Mouse (Mus musculus) 3134 (cell line): ENCODE data around the gene Aldh1b1.
A peak's percentile ranks its signal among the peaks of the same experiment; 100 is the strongest.

Experiments
- DNase-seq: peaks from one replicate; pipeline ENCODE4 v3.0.0-alpha.2; 2011; ENCODE audit warnings: low spot score; ENCODE audit not compliant: insufficient read length; ENCODE audit errors: extremely low read depth

The Aldh1b1 gene

DNA sequence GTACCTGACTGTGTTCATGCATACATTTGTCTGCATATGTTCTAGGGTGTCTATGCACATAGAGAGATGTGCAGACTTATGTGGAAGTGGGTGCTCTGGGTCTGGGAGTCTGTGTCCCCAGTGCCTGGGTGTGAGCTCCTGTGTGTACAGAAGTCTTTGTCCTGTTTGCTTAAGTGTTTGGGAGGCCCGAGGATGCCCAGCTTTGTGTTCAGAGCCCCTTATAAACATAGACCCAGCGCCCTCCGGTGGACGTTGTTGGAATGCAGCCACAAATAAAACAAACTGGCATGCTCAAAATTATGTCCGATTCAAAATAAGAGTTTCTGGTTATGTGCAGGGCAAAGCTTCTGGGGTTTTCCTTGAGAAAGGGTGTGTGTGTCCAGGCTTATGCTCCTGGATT is 27.2 kb upstream of the Aldh1b1 start:
- no peak for DNase-seq

DNA sequence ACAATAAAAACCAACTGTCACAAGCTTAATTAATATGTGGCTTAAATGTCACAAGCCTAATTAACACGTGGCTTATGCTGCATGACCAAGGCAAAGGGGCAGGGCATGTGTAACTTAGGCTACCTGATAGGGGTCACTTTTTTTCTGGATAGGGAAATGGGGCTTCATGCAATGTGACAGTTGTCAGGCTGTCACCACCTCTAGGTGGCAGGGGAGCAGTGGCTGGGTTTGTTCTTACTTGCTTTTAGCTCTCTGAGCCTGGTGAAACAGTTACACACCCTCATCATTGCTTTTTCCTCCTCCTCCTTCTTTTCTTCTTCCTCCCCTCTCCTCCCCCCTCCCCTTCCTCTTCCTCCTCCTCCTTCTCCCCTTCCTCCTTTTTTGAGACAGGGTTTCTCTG is 15.2 kb upstream of the Aldh1b1 start:
- DNase-seq: no peak

DNA sequence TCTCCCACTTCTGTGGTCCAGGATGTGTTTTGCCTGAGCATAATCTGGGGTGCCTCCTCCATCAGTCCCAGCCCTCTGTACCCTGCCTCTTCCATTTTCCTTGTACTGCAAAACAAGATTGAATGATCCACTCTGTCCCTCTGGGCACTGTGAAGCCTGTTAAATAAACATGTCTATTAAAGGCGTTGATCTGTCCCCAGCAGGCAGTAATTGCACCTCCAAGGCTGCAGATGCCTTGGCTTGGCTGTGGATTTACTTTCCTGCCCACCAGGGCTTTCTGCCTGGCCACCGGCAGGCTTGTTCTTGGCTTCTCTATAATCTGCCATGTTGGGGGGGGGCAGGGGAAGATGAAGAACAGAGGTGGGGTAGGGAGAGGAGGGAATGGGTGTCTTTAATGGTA is 12.9 kb upstream of the Aldh1b1 start:
- no peak for DNase-seq

DNA sequence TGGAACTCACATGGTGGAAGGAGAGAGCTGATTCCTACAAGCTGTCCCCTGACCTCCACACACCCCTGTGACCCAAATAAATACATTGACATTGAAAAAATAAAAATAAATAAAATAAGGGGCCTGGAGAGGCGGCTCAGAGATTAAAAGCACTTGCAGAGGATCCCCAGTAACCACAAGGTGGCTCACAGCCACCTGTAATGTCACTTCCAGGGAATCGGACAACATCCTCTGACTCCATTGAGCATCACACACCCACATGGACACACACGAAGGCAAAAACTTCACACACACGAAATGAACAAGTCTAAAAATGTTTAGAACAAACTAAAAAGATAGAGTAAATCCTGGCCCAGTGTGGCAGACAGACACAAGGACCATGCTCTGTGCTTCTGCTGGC is 12.1 kb upstream of the Aldh1b1 start:
- no peak for DNase-seq

DNA sequence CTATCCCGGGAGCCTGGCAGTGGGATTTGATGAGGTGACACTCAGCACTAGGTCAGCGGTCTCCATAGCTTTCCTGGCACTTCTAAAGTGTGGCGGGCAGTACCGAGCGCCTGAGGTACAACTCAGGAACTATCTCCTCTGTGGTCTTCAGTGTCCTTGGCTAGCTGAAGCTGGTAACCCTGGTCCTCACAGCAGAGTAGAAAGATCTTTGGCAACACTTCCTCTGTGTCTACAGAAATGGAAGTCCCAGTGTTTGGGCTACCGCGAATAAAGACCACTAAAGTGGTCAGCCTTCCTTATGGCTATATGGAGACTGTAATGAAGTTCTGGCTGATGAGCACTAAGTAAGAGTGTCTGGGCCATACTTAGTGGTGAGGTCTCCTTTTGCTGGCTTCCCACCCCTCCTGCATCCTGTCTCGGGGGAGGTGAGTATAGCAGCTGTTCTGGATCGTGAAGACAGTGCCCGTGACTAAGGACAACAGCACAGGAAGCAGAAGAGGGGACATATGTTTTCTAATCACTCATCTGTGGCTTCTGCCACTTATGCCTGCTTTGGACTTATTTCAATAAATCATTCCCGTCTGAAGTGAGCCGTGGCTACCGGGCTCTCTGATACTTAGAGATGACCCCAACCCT is 10.3 kb upstream of the Aldh1b1 start:
- DNase-seq: no peak

DNA sequence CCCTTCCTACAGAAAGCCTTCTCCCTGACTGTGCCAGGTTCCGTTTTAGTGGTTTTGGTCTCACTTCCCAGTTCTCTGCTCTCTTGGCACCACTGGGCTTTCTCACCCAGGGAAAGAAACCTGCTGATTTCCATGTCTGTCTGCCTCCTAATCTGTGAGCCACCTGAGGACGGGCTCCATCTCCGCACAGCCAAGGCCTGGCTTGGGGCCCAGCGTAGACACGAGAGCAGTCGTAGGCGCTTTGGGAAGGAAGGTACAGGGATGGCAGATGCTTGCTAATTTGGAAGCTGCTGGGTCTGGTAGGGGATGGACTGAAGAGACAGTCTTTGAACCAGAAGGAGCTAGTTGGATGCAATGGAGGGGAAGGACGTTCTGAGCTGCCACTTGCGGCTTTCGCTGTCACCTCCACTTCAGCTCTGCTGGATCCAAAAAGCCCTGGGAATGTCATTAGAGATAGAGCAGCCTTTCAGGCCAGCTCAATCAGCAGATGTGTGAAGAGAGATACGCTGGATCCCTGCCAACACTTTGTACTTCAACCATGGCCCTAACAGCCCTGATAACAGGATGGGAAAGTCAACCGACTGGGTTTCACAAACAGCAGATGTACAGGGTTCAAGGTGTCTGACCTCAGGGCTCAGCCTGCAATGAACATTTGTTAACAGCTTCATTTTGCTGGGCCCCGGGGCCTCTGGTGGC is 9.4 kb upstream of the Aldh1b1 start:
- no peak for DNase-seq

DNA sequence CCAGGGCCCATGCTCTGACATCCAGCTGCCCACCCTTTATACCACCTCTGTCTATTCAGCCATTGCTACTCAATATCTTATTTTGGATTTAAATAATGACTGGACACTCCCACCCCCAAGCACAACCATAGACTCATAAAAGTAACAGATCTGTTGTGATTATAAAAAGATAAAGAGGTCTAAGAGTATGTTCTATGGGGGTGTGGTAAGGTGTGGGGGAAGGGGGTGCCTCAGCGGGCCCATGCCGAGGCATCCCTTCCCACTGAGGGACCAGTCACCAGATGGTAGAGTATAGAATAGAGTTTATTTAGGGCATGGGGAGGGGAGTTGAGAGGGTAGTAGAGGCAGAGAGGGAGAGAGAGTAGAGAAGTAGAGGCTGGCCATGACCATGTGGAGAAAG is 8.8 kb upstream of the Aldh1b1 start:
- no peak for DNase-seq

DNA sequence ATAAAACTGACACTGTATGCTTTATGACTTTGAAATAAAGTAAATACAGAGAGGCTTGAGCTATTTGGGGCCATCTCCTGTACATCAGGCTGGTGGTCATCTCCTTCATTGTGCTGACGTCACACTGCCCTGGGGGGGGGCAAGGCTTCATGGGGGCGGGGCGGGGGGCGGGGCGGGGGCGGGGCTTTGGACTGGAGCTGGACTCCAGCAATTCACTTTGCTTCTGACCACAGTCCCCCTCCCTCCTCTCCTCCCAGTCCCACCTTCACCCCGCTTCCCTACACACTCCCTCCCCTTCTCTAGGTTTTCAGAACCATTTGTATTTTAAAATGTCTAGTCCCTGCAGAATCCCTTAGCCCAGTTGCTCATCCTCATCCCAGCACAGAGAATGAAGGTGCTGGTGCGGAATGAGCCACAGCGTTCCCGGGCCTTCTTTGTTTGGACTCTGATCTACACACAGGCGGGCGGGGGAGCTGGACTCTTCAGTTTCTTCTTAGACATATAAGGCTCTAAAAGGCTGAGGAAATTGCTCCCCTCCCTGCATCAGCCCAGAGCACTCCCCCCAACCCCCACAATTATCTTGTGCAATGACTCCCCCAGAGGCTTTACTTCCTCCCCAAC is 3.5 kb upstream of the Aldh1b1 start:
- DNase-seq: no peak

DNA sequence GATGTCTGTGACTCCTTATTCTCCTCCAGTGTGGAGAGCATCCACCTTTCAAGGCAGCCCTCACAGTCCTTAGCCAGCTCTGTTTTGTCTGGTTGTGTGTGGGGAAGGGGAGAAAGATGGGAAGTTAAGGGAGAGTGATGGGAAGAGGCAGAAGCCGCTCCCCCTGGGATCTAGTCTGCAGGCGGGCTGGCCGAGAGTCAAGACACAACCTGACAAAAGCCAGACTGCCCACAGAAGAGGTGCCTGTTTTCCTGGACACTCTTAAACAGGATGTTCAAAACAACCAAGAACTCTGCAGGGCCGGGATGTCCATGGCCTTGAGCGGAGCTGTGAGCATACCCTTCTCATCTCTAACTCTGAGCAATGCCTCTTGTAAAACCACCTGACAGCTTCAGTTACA is 2.1 kb upstream of the Aldh1b1 start:
- DNase-seq: no peak

DNA sequence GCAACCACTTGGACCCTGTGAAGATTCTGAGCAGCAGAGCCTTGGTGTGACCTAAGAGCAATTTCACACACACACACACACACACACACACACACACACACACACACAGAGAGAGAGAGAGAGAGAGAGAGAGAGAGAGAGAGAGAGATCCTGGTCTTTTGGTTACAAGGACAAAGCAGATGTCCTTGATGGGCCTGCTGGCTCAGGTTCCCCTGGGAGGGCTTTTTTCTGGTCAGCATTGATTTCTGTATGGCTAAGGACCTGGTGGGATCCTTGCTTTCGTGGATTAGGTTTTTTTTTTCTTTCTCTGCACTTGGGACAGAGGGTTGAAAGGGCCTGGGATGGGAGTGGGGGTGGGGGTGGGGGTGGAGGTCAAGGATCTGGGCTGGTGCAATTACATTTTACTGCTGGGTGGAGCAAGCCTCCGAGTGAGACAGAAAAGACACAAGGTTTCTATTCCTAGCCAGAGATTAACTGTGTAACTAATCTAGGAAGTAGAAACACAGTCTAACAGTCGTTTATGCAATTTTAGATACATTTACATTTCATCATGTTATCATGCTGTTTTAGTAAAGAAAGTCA is 1.2 kb downstream of the Aldh1b1 start:
- DNase-seq: no peak

DNA sequence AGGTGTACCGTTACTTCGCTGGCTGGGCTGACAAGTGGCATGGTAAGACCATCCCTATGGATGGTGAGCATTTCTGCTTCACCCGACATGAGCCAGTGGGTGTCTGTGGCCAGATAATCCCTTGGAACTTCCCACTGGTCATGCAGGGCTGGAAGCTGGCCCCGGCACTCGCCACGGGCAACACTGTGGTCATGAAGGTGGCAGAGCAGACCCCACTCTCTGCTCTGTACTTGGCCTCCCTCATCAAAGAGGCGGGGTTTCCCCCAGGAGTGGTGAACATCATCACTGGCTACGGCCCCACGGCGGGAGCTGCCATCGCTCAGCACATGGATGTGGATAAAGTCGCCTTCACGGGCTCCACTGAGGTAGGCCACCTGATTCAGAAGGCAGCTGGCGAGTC is 4.1 kb downstream of the Aldh1b1 start:
- DNase-seq: no peak

DNA sequence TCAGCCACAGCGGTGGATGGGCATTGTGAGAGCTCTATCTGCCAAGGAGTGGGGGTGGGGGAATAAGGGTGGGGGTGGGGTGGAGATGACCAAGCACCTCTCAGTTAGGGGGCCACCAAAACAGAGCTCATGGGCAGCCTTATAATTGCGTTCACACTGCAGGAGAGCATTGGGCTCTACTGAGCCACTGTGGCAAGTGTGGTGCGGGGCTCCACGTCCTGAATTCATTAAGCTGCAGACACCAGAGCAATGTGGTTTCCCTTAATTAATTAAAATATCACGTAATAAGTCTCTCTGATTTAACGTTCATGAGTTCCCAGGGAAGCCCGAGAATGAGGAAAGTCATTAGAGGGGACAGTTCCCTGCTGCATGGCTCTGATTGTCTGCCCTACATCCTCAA is 9.2 kb downstream of the Aldh1b1 start:
- DNase-seq: no peak

DNA sequence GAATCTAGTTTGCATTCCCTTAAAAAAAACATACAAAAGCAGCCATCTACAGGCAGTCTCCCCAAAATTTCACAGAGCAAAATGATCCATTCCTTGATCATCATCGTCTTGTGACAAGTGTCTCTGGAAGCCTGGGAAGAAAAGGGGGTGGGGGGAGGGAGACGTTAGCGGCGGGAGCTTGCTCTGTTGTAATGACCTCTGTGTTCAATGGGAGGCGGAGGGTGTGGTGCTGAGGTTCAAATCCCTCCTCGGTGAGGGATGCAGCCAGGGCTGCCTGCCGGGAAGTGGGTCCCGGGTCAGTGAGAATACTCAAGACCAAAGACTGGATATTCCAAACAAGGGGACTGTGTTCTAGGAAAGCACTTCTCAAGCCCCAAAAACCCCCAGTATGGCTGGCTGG is 12.4 kb downstream of the Aldh1b1 start:
- DNase-seq: no peak

DNA sequence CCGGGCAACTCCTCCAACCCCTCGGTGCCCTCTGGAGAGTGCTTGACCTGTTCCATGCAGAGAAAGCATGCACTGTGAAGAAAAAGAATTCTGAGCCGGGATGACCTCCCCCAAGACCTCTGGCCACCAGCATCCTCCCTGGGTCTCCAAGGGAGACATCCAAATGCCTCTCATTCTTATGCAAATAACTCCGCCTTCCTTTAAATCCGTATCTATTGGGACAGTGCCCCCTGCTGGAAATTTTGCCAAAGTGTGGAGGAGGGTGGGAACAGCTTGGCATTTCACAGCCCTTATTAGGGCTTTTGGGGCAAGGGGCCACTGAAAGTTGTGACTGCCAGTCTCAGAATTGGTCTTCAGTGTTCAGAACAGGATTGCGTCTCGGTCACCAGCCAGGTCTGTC is 16.7 kb downstream of the Aldh1b1 start:
- no peak for DNase-seq

DNA sequence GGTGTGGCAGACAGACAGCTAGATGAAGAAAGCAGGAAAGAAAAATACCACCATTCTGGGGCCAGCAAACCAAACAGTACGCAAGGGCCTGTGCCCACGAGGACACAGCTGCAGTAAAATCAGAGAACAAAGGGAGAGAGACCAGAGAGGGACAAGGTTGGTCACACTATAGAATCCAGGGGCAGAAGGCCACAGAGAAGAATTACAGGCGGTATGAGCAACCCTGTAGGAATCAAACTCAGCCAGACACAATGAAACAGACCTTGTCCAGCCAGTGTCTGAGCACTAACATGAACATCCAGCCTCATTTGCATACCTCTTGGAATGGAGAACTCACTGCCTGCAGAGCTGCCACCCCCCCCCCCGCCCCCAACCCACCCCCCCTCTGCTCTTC is 20.0 kb downstream of the Aldh1b1 start:
- DNase-seq: no peak

DNA sequence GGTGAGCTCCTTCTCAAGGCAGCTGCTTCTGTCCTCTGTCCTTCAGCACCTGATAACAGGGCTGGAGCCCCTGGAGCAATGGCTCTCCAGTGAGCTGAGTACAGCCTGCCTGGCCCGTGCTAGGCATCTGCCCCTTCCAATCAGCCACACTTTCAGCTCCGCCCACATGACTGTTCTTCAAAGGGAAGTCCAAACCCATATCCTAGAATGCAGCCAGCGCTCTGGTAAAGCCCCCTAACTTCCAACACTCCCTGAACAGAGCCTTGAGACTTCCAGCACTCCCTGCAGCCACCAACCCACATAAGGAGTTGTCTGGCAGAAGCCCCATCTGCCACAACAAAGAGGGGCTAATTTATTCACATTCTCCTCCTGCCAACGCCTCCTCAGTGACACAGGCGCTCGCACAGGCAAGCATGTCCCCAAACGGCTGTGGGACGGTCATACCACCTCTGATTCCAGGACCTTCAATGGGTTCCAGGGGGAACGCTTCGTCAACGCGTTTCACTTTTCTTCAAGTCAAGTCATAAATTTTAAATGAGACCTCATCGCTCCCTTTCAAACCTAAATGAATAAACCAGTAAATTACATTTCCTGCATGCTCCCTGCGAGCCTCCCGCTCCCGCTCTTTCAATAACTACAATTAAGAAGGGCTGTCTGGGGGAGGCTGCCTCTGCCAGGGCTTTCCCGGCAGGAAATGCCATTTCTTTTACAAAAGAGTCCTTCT is 20.5 kb downstream of the Aldh1b1 start:
- no peak for DNase-seq

DNA sequence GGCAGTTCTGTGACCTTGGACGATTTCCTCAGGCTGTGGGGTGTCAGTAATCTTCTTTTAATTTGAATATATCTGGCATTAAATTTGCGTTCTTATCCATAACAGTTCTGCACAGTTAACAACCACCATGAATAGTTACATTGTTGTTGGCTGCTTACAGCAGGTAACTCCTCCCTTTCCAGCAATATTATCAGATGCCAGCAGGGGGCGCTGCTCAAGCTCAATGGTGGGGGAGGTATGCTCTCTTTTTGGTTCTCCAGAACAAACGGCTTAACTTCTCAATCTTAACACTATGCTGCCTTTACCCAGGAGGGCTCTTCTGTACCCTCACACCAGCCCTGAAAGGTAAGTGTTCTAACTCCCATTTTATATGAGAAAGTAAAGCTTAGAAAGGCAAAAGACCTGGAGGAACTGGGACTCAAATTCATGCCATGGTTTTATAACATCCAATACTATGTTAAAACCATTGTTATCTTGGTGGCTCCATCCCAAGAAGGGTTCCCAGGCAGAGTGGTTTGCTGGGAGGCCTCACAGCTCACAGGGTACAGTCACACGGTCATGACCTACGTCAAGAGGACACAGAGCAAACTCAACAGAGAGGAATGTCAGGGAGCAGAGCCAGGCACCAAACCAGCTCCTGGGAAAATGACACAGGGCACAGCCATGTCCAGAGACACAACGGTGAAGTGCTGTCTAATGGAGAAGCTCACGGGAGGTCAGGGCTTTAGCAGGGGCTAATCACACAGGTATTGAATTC is 21.4 kb downstream of the Aldh1b1 start:
- DNase-seq: peak; percentile 47

DNA sequence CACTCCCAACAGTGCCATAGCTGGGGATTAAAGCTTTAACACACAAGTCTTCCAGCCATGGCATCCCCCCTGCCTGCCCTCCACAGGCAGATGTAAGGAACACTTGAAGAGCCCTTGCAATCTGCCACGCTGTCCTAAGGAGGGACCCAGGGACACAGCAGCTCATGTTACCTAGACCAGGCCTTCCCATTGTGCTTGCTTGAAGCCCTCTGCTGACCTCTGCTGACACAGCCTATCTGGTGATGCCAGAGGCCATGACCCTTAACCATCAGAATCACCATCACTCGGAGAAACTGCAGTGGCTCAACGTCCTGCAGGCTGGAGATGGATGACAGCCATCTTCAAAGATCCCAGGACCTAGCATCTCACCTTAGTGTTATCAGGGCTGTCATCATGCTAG is 23.2 kb downstream of the Aldh1b1 start:
- DNase-seq: no peak

DNA sequence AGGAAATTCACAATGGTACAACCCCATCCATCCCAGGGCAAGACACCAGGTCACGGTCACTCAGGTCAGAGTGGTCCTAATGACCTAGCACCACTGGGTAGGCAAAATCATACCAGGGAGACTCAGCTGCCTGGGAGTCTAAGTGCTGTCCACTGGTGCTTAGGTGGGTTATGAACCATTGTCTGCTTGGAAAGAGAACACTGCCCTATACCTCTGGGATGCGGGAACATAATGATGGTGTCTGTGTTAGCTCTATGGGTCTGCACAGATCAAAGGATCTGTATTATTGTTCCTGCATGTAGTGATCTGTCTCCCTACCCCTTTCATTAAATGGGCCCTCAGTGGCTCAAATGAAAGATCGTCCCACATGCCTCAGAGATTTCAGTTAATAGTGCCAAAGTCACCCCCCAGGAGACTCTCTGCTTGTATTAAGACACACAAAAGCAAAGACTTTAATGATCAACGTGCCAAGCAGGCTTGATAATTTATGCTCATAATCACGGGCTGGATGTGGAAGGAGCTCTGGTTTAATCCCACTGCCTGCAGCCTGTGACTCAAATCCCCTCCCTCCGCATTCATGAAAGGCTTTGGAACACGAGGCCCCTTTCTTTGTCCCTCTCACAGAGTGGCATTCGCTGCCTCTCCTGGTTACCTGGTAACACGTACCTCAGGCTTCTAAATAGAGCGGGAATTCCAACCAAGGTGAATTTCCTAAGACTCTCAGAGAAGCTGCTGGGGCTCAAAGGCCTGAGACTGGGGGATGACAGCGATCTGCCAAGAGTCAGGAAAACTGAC is 24.2 kb downstream of the Aldh1b1 start:
- no peak for DNase-seq
